Mouse (Mus musculus) mouse trophoblast stem cell (cell line): Measurements from ENCODE around the gene Tmcc1.
"Not testable (repeated sequence)": the region's sequence is repeated elsewhere in the genome, so short reads cannot be mapped to it uniquely, and the experiment has no call there.

ENCODE experiments used
- in situ Hi-C, 2 experiments: fragments of 300-500 bp; cut with MseI, MboI; formaldehyde crosslinking; loops; 2 replicates in 1 of 2; 3 replicates in 1 of 2; pipeline ENCODE4 v1.15.1; 2025

Tmcc1 gene

GRCm38 (mm10) chr6:116147386-116147785 lies 45.9 kb downstream of the Tmcc1 start:
- in situ Hi-C loops: no loop called here

GRCm38 (mm10) chr6:116141696-116142095 lies 51.6 kb downstream of the Tmcc1 start:
- in situ Hi-C loops: no loop called here

GRCm38 (mm10) chr6:116140782-116141181 lies 52.5 kb downstream of the Tmcc1 start:
- in situ Hi-C loops: no loop called here

- in situ Hi-C loops: loop anchor here (5.0 to 10.0 kb wide), 2 partner anchors 127 to 244 kb away; no protein-coding TSS in a partner anchor
Observed at GRCm38 (mm10) chr6:116139143-116139856, 54.0 kb downstream of the Tmcc1 start.

GRCm38 (mm10) chr6:116135971-116136632 lies 57.2 kb downstream of the Tmcc1 start:
- in situ Hi-C loops: loop anchor here (5.0 to 10.0 kb wide), 2 partner anchors 124 to 241 kb away; no protein-coding TSS in a partner anchor

- in situ Hi-C loops: loop anchor here in 1 of 2 experiments (10.0 kb wide), 1 partner anchor 239 kb away; no protein-coding TSS in a partner anchor
Observed at GRCm38 (mm10) chr6:116133756-116134155, 59.5 kb downstream of the Tmcc1 start.

- in situ Hi-C loops: loop anchor here in 1 of 2 experiments (10.0 kb wide), 1 partner anchor 237 kb away; no protein-coding TSS in a partner anchor
Observed at GRCm38 (mm10) chr6:116131771-116132170, 61.5 kb downstream of the Tmcc1 start.

GRCm38 (mm10) chr6:116128710-116129109 lies 64.6 kb downstream of the Tmcc1 start:
- in situ Hi-C loops: loop anchor here in 1 of 2 experiments (10.0 kb wide), 1 partner anchor 234 kb away; no protein-coding TSS in a partner anchor

GRCm38 (mm10) chr6:116127918-116128443 lies 65.3 kb downstream of the Tmcc1 start:
- in situ Hi-C loops: loop anchor here in 1 of 2 experiments (10.0 kb wide), 1 partner anchor 233 kb away; no protein-coding TSS in a partner anchor

GRCm38 (mm10) chr6:116126577-116126976 lies 66.7 kb downstream of the Tmcc1 start:
- in situ Hi-C loops: loop anchor here in 1 of 2 experiments (10.0 kb wide), 1 partner anchor 232 kb away; no protein-coding TSS in a partner anchor

GRCm38 (mm10) chr6:116122881-116123280 lies 70.4 kb downstream of the Tmcc1 start:
- in situ Hi-C loops: loop anchor here in 1 of 2 experiments (10.0 kb wide), 1 partner anchor 228 kb away; no protein-coding TSS in a partner anchor

- in situ Hi-C loops: loop anchor here in 1 of 2 experiments (10.0 kb wide), 1 partner anchor 225 kb away; no protein-coding TSS in a partner anchor
Observed at GRCm38 (mm10) chr6:116119669-116120068, 73.6 kb downstream of the Tmcc1 start.

GRCm38 (mm10) chr6:116116634-116117033 lies 76.7 kb downstream of the Tmcc1 start:
- in situ Hi-C loops: not testable (repeated sequence)

GRCm38 (mm10) chr6:116110588-116110987 lies 82.7 kb downstream of the Tmcc1 start:
- in situ Hi-C loops: no loop called here

- in situ Hi-C loops: no loop called here
Observed at GRCm38 (mm10) chr6:116107471-116108358, 85.6 kb downstream of the Tmcc1 start.

- in situ Hi-C loops: no loop called here
Observed at GRCm38 (mm10) chr6:116106967-116107470, 86.3 kb downstream of the Tmcc1 start.

- in situ Hi-C loops: no loop called here
Observed at GRCm38 (mm10) chr6:116097579-116097978, 95.7 kb downstream of the Tmcc1 start.

GRCm38 (mm10) chr6:116089402-116089801 lies 103.9 kb downstream of the Tmcc1 start:
- in situ Hi-C loops: no loop called here

- in situ Hi-C loops: no loop called here
Observed at GRCm38 (mm10) chr6:116086036-116086435, 107.2 kb downstream of the Tmcc1 start.

GRCm38 (mm10) chr6:116082239-116082638 lies 111.0 kb downstream of the Tmcc1 start:
- in situ Hi-C loops: no loop called here

- in situ Hi-C loops: no loop called here
Observed at GRCm38 (mm10) chr6:116081375-116081774, 111.9 kb downstream of the Tmcc1 start.
